Mouse (Mus musculus) common myeloid progenitor, adult 5-6 weeks (primary cell): Measurements from ENCODE around the gene Ces2b. TPM values are rescaled to one million over a fixed set of nuclear protein-coding genes. Genes with fewer than 3 reads are reported as not detected.
"Not testable (repeated sequence)": the region's sequence is repeated elsewhere in the genome, so short reads cannot be mapped to it uniquely, and the experiment has no call there.

Experiments used
- ATAC-seq: replicated peaks from 2 replicates; pipeline ENCODE4 v1.8.0; 2016; ENCODE audit warnings: low read depth, mild to moderate bottlenecking, moderate TSS enrichment, inconsistent platforms; ENCODE audit not compliant: poor library complexity, severe bottlenecking
- total RNA-seq: library from RNA; stranded (forward); fragments of 200-1000, 187-1606 nt; gene quantifications from 2 replicates; pipeline ENCODE4 v1.2.3, GENCODE M21; 2017

The Ces2b gene
- total RNA-seq = not detected in 2 replicates

DNA sequence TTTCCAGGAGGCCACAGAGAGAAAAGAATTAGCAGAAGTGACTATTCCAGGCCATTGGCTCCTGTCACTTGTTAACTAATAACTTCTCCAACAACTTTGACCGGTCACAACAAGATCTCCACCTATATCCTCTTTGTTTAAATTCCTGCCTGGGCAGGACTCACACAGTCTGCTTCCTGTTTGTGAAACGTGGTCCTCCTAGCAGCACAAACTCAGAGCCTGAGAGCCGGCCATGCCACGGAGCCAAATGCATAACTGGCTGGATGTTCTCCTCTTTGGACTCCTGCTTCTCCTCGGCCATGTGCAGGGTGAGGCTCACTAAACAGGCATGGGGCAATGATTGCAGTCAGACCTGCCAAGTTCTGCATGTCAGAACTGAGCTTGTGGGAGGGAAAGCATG lies at the start of gene Ces2b:
Gene Ces2b (plus strand): TSS at position 133 of the 400 bp plus-strand sequence.
- no peak for ATAC-seq

DNA sequence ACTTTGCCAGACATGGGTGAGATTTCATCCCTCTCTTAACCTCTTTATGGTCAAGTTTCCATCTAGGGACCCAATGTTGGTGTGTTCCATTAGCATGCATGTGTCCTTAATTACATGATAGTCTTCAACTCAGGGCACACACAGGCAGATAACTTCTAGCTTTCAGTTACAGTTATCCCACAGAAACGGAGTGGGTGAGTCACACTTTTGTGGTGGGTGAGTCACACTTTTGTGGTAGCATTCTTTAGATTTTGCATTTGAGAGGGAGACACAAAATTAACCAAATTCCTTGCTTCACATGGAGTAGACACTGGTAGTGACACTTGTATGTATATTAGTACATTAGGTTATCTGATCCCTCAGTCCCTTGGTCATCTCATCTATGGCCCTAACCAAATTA lies 44.3 kb upstream of the Ces2b start:
- no peak for ATAC-seq

DNA sequence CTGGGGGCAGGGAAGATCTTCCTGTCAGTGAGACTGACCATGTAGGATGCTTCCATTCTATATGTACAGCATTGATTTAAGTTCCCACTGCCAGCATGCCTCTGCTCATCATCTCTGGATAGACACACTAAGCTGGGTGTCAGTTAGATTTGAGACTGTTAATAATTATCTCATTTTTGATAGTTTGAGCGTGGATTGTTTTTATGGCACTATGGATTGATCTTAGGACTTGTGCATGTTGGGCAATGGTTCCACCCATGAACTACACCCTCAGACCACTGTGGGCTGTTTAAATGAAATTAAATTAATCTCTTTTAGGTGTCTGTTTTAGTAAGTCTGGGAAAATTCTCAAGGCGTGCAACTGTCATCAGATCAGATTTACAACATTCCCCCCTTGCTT lies 42.4 kb upstream of the Ces2b start:
- no peak for ATAC-seq

DNA sequence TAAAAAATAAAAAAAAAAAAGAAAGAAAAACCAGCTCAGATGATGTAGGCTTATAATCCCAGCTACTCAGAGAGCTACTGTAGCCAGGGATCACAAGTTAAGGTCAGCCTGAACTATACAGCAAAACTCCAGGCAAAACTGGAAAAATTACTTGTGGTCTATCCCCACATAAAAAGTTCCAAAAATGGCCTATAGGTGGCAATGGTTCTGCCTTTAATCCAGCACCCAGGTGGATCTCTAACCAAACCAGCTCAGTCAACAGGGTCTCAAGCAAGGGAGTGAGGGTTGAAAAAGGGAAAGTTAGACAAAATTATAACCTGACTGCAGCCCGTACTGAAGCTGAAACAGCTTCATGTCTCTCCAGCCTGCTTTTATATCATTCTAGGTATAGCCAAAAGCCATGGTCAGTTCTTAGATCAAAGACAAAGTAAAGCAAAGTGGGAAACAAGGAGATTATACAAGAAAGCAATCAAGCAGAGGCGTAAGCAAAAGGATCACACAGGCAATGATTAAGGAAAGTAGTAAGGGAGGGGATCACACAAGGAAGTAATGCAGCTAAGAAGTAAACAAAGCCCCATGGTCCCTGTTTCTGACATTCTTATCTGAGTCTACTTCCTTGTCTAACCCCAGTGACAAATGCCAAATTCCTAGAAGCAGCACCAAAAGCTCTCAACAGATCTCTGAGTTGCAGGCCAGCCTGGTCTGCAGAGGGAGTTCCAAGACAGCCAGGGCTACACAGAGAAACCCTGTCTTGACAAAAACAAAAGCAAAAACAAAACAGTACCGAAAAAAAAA lies 41.3 kb upstream of the Ces2b start:
- ATAC-seq = peak; percentile 80

DNA sequence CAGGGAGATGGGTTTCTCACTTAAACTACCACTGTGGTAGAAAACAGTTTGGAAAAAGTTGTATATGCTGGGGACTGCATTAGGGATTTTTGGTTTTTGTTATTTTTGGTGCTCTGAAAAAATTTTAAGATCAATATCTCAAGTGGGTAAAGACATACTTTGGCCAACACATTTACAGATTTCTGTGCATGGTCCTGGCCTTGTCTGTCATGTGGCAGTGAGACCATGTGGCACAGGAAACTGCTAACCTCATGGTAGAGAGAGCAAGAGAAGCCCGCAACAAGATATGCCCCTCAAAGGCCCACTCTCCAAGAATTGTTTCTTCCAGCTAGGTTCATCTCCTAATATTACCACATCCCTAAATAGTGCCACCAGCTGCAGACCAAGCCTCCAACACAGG lies 32.0 kb upstream of the Ces2b start:
- no peak for ATAC-seq

DNA sequence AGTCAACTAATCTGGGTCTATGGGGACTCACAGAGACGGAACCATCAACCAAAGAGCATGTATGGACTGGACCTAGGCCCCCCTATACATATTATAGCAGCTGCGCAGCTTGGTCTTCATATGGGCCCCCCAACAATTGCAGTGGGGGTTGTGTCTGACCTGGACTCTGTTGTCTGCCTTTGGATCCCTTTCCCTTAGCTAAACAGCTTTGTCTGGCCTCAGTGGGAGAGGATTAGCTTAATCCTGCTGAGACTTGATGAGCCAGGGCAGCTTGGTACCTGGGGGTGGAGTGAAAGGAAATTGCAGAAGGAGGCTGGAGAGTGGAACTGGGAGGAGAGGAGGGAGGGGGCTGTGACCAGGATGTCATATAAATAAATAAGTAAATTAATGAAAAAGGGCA lies 25.2 kb upstream of the Ces2b start:
- no peak for ATAC-seq

DNA sequence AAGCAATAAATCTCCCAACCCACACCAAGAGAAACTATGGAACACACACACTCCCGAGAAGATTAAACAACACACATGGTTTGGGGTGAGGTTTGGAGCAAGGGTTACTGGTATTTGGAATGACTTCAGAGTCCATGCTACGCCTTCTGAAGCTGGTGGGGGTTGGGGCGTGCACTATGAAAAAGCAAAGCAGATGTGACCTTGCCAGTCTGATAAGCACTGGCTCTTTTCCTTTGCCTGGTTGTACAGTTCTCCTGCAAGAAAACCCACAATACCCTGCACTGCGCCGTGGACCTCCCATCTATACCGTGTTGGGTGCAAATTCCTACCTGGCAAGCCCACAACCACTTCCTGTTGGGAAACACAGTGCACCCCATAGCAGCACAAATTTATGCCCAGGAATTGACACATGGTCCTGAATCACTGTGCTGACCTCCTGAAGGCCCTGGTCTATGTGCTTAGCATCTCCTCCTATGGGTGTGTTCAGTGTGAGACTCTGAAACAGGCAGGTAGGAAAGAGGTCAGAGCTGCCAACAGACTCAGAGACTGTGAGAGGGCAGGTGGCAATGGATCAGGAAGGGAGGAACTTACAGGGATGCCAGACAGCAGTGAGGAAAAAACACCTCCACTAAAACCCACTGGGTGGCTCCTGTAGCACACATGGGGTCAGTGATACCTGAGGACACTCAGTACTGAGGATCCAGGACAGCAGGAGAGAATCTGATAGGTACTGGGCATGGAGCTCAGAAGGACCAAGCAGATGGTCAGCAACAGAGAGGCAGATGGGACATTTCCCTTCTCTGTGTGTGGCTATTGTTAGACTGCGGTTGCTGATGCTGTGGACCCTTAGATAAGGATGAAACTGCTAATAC lies 22.6 kb upstream of the Ces2b start:
- ATAC-seq = no peak

DNA sequence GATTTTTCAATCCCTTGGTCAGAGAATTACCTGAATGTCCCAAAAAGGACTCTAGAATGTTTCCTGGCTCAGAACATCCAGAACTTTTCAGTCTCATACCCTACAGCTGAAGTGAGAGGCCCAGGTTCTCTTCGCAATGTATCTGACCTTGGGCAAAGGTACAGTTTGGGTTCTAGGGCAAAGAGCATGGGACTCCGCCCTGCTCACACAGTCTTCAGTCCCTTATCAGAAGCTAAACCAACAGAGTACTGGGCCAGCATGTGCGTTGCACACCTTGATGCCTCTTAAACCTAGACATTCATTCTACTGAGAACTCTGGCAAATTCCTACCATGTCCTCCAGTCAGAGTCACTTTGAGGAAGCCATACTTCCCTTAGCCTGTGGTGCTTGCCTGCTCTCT lies 21.9 kb upstream of the Ces2b start:
- ATAC-seq = no peak

DNA sequence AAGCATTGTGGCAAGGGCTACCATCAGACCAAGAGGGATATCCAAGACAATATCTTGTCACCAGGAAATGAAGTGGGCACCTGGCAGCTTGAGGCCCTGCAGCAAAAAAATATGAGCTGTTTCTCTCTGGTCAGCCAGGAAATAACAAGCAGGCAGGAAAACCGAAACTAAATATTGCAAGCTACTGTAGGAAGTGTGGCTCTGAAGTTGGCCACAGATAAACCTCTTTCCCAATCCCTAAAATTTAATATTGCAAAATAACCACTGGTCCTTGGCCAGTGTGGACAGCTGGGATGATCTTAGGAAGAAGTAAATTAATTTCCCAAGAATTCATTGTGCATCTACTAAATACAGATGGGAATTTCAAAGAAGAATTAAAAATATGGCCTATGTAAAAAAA lies 4.5 kb upstream of the Ces2b start:
- ATAC-seq = no peak

DNA sequence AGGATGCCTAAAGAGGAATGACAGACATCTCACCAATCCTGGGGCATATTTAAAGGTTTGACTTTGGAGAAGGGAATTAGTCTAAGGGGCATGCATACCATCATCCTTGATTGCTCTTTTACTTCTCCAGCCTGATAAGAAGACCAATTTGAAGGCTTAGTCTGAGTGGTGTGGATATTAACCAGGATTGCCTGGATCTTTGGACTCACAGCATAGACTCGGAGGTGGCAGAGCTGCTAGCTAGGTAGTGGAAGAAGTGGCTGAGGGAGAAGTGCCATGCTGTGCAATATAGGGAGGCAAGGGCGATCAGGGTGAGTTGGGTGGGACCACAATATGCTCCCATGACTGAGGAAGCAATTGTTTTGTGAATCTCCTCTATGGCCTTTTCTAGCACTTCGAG lies 3.2 kb upstream of the Ces2b start:
- no peak for ATAC-seq

DNA sequence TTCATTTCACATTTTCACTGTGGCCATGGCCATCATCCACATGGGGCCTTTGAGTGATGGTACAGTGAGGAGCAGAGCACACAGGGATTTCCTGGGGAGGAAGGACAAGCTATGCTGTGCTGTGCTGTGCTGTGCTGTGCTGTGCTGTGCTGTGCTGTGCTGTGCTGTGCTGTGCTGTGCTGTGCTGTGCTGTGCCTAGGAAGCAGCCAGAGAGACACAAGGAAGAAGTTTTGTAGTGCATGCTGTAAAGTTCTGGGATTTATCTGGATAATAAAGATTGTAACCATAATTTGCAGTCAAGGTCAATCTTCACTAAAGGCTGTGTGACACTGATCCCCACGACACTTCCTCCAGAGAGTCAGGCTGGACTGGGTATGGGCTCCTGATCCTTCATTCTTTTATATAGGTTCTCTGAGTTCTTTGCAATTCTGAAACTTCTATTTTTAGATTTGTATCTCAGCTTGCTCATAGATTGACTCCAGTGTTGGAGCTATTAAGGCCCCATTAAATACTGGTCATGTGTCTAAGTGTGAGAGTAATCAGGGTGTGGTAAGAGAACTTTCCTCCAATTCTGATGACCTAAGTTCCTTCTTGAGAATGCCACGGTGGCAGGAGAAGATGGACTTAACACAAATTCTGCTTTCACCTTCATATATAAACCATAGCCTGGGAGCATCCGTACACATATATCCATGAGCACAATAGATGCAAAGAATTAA lies 10.1 kb downstream of the Ces2b start:
- ATAC-seq = no peak

DNA sequence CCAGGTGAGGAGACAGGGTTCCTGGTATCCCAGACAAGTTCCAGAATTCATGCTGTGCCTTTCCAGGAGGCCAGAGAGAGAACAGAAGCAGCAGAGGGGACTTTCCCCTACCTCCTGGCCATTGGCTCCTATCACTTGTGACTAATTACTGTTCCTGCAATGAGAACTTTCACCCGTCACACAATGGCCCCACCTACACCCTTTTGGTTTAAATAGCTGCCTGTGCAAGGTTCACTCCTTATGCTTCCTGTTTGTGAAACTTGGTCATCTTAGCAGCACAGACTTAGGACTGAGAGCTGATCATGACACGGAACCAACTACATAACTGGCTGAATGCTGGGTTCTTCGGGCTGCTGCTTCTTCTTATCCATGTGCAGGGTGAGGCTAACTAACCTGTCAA lies 15.5 kb downstream of the Ces2b start, which contains the start of gene Ces2c:
Gene Ces2c (plus strand): TSS at position 238 of the 400 bp plus-strand sequence.
- ATAC-seq = no peak

DNA sequence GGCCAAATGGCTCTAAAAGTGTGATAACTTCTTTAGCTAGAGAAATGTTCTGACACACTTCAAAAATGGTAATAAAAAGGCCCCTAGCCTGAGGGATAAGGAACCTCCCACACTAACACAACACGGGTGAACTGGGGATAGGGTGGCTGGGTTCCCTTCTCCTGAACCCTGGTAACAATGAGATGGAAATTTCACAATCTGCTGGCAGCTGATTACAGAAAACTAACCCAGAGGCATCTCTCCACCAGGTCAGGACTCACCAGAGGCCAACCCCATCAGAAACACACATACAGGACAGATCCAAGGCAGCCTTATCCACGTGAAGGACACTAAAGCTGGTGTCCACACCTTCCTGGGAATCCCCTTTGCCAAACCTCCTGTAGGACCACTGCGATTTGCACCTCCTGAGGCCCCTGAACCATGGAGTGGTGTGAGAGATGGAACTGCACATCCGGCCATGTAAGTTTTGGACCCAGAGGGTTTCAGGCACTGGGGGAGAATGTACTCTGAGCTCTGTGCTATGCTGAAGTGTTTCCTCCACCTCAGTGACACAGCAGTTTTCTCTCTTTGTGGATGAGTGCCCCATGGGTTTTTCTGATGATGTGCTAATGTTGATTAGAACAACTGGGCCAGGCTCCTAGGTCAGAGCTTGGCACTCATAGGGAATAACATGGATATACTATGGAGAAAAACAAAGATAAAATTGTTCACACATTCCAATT lies 16.5 kb downstream of the Ces2b start:
- no peak for ATAC-seq

DNA sequence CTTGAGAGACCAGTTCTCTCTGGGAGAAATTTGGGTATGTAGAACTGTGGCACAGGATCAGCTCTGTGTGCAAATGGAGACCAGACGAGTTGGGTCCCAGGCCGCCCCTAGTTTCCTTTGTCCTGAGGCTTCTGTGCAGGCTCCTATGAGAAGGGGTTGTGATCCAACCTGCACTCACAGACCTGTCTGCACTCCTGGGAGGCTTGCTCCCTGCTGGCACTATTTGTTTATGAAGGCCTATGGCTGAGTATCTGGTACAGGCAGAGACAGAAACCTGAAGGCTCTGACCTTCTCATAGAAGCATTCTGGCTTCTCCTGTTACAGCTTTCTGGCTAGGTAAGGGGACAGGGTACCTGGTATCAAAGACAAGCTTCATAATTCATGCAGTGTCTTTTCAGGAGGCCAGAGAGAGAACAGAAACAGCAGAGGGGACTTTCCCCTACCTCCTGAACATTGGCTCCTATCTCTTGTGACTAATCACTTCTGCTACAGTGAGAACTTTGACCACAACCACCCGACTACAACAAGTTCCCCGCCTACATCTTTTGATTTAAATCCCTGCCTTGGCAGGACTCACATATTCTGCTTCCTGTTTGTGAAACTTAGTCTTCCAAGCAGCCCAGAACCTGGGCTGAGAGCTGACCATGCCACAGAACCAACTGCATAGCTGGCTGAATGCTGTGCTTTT lies 35.6 kb downstream of the Ces2b start:
- ATAC-seq = peak; percentile 99

DNA sequence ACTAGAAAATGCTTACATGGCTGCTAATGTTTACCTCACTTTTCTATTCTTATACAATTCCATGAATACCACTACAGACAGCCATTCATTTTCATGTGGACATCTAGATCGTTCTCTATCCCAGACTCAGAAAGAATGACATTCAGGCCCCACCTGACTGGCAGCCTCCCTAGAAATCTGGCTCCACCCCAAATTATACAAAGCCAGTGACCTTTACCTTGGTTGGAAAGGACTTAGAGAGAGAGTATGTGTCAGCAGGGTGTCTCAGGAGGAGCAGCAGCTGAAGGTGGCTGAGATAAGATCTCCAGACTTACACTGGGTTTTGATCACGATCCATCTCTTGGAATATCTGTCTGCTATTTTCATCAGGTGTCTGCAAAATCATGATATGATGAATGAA lies 37.5 kb downstream of the Ces2b start:
- ATAC-seq = not testable (repeated sequence)

DNA sequence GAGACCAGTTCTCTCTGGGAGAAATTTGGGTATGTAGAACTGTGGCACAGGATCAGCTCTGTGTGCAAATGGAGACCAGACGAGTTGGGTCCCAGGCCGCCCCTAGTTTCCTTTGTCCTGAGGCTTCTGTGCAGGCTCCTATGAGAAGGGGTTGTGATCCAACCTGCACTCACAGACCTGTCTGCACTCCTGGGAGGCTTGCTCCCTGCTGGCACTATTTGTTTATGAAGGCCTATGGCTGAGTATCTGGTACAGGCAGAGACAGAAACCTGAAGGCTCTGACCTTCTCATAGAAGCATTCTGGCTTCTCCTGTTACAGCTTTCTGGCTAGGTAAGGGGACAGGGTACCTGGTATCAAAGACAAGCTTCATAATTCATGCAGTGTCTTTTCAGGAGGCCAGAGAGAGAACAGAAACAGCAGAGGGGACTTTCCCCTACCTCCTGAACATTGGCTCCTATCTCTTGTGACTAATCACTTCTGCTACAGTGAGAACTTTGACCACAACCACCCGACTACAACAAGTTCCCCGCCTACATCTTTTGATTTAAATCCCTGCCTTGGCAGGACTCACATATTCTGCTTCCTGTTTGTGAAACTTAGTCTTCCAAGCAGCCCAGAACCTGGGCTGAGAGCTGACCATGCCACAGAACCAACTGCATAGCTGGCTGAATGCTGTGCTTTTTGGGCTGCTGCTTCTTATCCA lies 55.0 kb downstream of the Ces2b start:
- peak; percentile 99 for ATAC-seq
